Mouse (Mus musculus) layer of hippocampus, postnatal 25 days (tissue): ENCODE results near the gene Xlr3a. TPM values are rescaled to one million over a fixed set of nuclear protein-coding genes. Genes with fewer than 3 reads are reported as not detected.
"Not testable (repeated sequence)": the region's sequence is repeated elsewhere in the genome, so short reads cannot be mapped to it uniquely, and the experiment has no call there.

Source experiments
- DNase-seq, 2 experiments: peaks; one replicate each; pipeline ENCODE4 v3.0.0; 2022; ENCODE audit warnings: mixed read lengths in 2 of 2, low spot score in 1 of 2; ENCODE audit errors: extremely low spot score in 1 of 2
- total RNA-seq, 2 experiments: library from RNA; stranded (reverse); gene quantifications; 2 replicates each; pipeline ENCODE4 v1.2.3; 2021

The Xlr3a gene
- total RNA-seq: 1 to 10 TPM; 2.0 to 3.4 TPM

GRCm38 (mm10) chrX:73096941-73097508 is at the start of gene Xlr3a:
Gene Xlr3a, minus strand, starts transcription at chrX:73097095.
- DNase-seq: not testable (repeated sequence)

- not testable (repeated sequence) for DNase-seq
Measured at GRCm38 (mm10) chrX:73143218-73143618, 46.3 kb upstream of the Xlr3a start.

GRCm38 (mm10) chrX:73122859-73123829 is 26.2 kb upstream of the Xlr3a start:
- not testable (repeated sequence) for DNase-seq

GRCm38 (mm10) chrX:73116747-73117146 is 19.9 kb upstream of the Xlr3a start, which contains the start of gene Gm14685:
Gene Gm14685, plus strand, starts transcription at chrX:73117047.
- not testable (repeated sequence) for DNase-seq

- DNase-seq: not testable (repeated sequence)
Measured at GRCm38 (mm10) chrX:73082267-73083055, 14.4 kb downstream of the Xlr3a start, which contains the start of gene Xlr4a. Gene Xlr4a, minus strand, starts transcription at chrX:73082478.

- DNase-seq: not testable (repeated sequence)
Measured at GRCm38 (mm10) chrX:73066765-73067312, 30.1 kb downstream of the Xlr3a start.

GRCm38 (mm10) chrX:73064415-73064793 is 32.5 kb downstream of the Xlr3a start, which contains the start of gene Pnma3:
Gene Pnma3, plus strand, starts transcription at chrX:73064787.
- DNase-seq: no peak

GRCm38 (mm10) chrX:73063512-73064414 is 33.1 kb downstream of the Xlr3a start:
- peak; percentile 26 to 29 for DNase-seq

- no peak for DNase-seq
Measured at GRCm38 (mm10) chrX:73062323-73062722, 34.6 kb downstream of the Xlr3a start.

- DNase-seq: no peak
Measured at GRCm38 (mm10) chrX:73061528-73061927, 35.4 kb downstream of the Xlr3a start.

GRCm38 (mm10) chrX:73053860-73054563 is 42.9 kb downstream of the Xlr3a start:
- peak; percentile 88 to 98 for DNase-seq

- DNase-seq: no peak
Measured at GRCm38 (mm10) chrX:73039666-73040065, 57.2 kb downstream of the Xlr3a start.

- DNase-seq: no peak
Measured at GRCm38 (mm10) chrX:73038831-73039230, 58.1 kb downstream of the Xlr3a start.

- DNase-seq: no peak
Measured at GRCm38 (mm10) chrX:73037003-73037402, 59.9 kb downstream of the Xlr3a start, which contains the start of gene Pnma5. Gene Pnma5, minus strand, starts transcription at chrX:73037103.
